Mouse (Mus musculus) thymus, adult 2 months (tissue): ENCODE results near the gene A930009A15Rik. TPM values are rescaled to one million over a fixed set of nuclear protein-coding genes. Genes with fewer than 3 reads are reported as not detected.

ENCODE experiments used
- DNase-seq: peaks from one replicate; pipeline ENCODE4 v3.0.0; 2021
- H3K27ac ChIP-seq: fragments of 200-500 bp; 2 replicates; pipeline ENCODE4 v1.5.1; 2012; ENCODE audit warnings: low read length, control low read depth; ENCODE audit not compliant: control insufficient read depth, insufficient read depth
- H3K27me3 ChIP-seq: fragments of 200-500 bp; 2 replicates; pipeline ENCODE4 v1.6.1; 2012; ENCODE audit warnings: mild to moderate bottlenecking, low read length, moderate library complexity, mixed read lengths; ENCODE audit not compliant: control insufficient read depth, insufficient read depth
- H3K36me3 ChIP-seq: fragments of 200-500 bp; 2 replicates; pipeline ENCODE4 v1.6.1; 2012; ENCODE audit warnings: mild to moderate bottlenecking, low read length, moderate library complexity; ENCODE audit not compliant: control insufficient read depth, insufficient read depth
- H3K4me1 ChIP-seq: fragments of 200-500 bp; replicated peaks from 2 replicates; pipeline ENCODE4 v1.6.1; 2012; ENCODE audit warnings: low read length; ENCODE audit not compliant: control insufficient read depth, insufficient read depth
- H3K4me3 ChIP-seq: fragments of 200-500 bp; 2 replicates; pipeline ENCODE4 v1.5.1; 2012; ENCODE audit warnings: mild to moderate bottlenecking, low read length, control low read depth, moderate library complexity; ENCODE audit not compliant: control insufficient read depth, insufficient read depth
- CTCF ChIP-seq: fragments of 200-500 bp; IDR thresholded peaks from 2 replicates; pipeline ENCODE4 v1.5.1; 2012; ENCODE audit warnings: mild to moderate bottlenecking, control low read depth, low read length, moderate library complexity, borderline replicate concordance; ENCODE audit not compliant: control insufficient read depth, poor library complexity, insufficient read depth; ENCODE audit errors: extremely low read depth
- POLR2A ChIP-seq: fragments of 200-500 bp; IDR thresholded peaks from 2 replicates; pipeline ENCODE4 v1.6.1; 2012; ENCODE audit warnings: mild to moderate bottlenecking, low read length, control low read depth, moderate library complexity; ENCODE audit not compliant: control insufficient read depth, poor library complexity, insufficient read depth; ENCODE audit errors: extremely low read depth
- WGBS: fragments of 180-500 bp; shearing (Covaris S2); methylation state at CpG from one replicate; pipeline ENCODE4 v1.1.7; 2018; 5-methylcytosine and 5-hydroxymethylcytosine counted together
- polyA plus RNA-seq: library from polyadenylated mRNA; depleted of rRNA; stranded (reverse); fragments of >200 nt; gene quantifications from 2 replicates; pipeline ENCODE4 v1.2.3, GENCODE M21; 2012

The A930009A15Rik gene
- polyA plus RNA-seq, 1 experiment = not detected

DNA sequence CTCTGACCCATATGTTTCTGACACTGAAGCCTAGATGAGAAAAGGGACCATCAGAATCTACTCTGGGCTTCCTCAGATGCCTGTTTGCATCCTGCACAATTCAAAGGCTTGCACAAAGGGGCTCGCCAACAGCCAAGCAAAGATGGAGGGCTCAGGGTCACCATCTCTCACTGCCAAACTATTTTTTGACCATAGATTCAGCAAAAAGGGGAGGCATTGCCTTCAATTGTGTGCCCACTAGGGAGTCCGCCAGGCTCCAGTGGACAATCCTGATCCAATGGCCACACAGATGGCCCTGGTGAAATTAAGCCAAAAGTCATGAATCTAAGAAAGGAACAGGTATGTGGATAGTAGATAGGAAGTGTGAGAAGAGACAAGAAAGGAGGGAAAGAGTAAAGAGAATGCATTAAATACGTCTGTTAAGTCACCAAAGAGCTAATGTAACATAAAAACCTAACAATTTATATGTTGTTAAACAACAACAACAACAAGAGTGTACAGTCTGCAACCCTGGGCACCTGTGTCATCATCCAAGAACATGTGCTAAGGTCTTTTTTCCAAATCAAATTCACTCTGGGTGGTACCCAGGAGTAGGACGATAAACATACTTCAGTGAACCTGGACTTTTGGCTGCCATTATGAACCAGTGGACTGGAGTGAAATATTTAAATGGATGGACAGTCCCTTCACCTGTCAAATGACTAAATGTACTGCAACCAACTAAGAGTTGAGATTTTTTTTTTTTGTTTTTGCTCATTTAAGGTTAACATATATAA, 6.7 kb upstream of the A930009A15Rik start:
- WGBS = 89% methylated on average over 4 of the region's 4 CpGs
- Histone ChIP-seq H3K36me3 (no peaks in the 10 kb centered on the region), H3K4me3 (no peak overlapping the region), H3K27me3 (no peaks in the 10 kb centered on the region), H3K27ac (no peak overlapping the region), H3K4me1 (no peaks in the 10 kb centered on the region)
- no peak for DNase-seq
- TF ChIP-seq CTCF = no peak
- TF ChIP-seq POLR2A = no peak

DNA sequence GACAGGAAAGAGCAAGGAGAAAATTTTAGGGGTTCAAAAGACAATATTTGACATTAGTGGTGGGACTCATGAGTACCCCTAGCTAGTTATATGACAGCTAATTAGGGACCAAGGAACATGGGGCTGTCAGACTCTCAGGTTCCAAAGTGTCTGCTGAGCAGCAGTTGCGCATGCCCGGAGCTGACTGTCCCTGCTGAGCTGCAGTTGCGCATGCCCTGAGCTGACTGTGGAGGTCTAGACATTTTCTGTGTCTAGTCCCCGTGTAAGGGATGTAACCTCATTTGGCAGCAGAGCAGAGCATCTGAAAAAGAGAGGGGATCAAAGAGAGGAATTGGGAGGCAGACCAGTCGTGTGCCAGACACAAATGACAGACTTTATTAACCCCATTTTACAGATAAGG, 5.8 kb upstream of the A930009A15Rik start:
- no peaks in the 10 kb centered on the region for H3K36me3 ChIP-seq
- TF ChIP-seq CTCF (no peak), POLR2A (no peak)
- no peak overlapping the region for H3K27ac ChIP-seq
- H3K4me3 ChIP-seq = no peak overlapping the region
- H3K27me3 ChIP-seq = no peaks in the 10 kb centered on the region
- no peaks in the 10 kb centered on the region for H3K4me1 ChIP-seq
- DNase-seq = no peak
- WGBS = 84% methylated on average over 5 of the region's 5 CpGs

DNA sequence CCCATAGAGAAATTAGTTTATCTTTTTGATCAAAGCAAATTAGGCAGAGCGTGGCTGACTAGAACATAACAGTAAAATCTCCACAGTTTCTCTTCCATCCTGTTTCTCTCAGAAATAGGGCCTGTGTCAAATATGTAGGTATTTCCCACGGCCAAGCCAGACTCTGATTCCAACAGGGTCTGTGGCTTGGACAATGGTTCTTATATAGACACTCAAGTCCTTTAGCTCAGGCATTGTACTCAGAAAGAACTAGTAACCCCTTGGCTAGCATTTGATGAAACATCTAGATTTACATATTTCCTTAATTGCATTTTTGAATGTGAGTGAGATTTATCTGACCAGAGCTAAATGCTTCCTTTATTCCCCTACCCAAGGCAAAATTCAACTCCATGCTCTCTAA, 791 bp downstream of the A930009A15Rik start:
- H3K4me1 ChIP-seq = no peaks in the 10 kb centered on the region
- DNase-seq = no peak
- no peak for TF ChIP-seq CTCF
- TF ChIP-seq POLR2A = no peak
- no peak overlapping the region for H3K4me3 ChIP-seq
- no peaks in the 10 kb centered on the region for H3K36me3 ChIP-seq
- H3K27me3 ChIP-seq = no peaks in the 10 kb centered on the region
- WGBS = 86% methylated on average over 2 of the region's 2 CpGs
- H3K27ac ChIP-seq = no peak overlapping the region

DNA sequence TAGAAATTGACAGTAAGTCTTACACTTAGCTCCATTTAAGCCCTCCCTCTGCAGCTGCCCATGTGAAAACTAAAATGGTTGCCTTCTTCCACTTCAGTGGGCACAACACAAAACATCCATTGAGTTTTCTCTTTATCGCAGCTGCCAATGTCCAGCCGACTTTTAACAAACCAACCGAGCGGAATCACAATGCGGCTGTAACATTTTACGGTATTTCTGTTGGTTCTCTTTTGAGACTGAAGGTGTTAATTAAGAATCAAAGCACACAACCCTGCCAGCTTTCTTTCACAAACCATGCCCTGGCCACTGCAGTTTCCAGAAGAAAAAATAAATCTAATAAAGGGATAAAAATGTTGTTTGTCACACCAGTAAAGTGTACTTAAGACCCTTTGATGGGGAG, 1.5 kb downstream of the A930009A15Rik start:
- Histone ChIP-seq H3K27ac (no peak overlapping the region), H3K27me3 (no peaks in the 10 kb centered on the region), H3K36me3 (no peaks in the 10 kb centered on the region), H3K4me3 (no peak overlapping the region), H3K4me1 (no peaks in the 10 kb centered on the region)
- no peak for DNase-seq
- TF ChIP-seq CTCF = no peak
- no peak for TF ChIP-seq POLR2A
- 97% methylated on average over 6 of the region's 6 CpGs for WGBS

DNA sequence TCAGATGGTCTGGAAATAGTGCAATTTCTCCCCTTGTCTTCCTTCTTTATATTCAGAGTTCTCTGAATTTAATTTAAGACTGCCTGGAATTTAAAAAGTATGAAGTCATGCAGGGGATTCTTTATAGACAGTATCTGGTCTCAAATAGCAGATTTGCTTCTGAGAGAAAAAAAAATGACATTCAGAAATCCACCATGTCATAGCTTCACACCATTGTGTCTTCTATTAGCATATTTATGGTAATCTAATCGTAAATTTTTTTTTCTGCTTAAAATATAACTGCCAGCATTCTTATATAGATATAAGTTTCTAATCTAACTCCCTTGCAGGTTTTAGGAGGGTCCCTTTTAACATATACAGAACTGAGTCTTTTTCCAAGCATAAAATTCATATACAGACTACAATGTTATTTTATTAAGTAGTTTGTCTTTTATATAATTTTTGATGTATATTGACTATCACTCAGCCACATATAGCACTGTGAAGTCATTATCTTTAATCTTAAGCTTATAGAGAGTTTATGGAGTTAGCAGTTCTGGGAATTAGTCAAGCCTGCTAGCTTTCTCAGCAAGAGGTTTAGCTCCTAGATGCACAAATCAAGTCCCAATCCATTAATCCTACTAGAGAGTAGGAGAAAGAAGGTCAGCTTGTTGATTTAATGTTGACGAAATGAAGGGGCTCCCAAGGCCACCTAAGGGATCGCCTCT, 2.1 kb downstream of the A930009A15Rik start:
- Histone ChIP-seq H3K4me1 (no peaks in the 10 kb centered on the region), H3K27me3 (no peaks in the 10 kb centered on the region), H3K4me3 (no peak overlapping the region), H3K36me3 (no peaks in the 10 kb centered on the region), H3K27ac (no peak overlapping the region)
- TF ChIP-seq POLR2A = no peak
- WGBS = 84% methylated on average over 3 of the region's 3 CpGs
- DNase-seq = no peak

DNA sequence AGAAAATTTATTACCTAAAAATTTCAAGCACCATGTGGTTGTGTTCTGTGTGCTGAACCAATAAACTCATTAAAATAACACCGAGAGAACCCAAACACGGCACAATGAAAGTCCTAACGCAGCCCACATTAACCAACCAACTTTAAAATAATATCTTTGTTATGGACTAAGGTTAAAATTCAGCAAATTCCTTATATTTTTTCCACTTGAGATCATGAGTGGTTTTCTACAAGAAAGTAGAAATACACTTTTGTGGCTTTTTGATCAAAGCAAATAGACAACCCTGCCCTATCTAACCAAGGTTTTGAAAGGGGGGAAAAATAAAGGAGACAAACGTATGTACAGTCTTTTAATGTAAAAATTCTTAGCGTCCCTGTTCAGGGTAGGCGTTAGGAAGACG, 9.3 kb downstream of the A930009A15Rik start:
- TF ChIP-seq CTCF (no peak), POLR2A (no peak)
- no peaks in the 10 kb centered on the region for H3K27me3 ChIP-seq
- H3K27ac ChIP-seq = no peak overlapping the region
- WGBS = 88% methylated on average over 7 of the region's 7 CpGs
- no peaks in the 10 kb centered on the region for H3K4me1 ChIP-seq
- no peak for DNase-seq
- no peak overlapping the region for H3K4me3 ChIP-seq
- H3K36me3 ChIP-seq = no peaks in the 10 kb centered on the region
